Mouse (Mus musculus): ENCODE data around the gene Slmap.
A peak's percentile ranks its signal among the peaks of the same experiment; 100 is the strongest.
"Not testable (repeated sequence)": the region's sequence is repeated elsewhere in the genome, so short reads cannot be mapped to it uniquely, and the experiment has no call there.

Gene Slmap

DNA sequence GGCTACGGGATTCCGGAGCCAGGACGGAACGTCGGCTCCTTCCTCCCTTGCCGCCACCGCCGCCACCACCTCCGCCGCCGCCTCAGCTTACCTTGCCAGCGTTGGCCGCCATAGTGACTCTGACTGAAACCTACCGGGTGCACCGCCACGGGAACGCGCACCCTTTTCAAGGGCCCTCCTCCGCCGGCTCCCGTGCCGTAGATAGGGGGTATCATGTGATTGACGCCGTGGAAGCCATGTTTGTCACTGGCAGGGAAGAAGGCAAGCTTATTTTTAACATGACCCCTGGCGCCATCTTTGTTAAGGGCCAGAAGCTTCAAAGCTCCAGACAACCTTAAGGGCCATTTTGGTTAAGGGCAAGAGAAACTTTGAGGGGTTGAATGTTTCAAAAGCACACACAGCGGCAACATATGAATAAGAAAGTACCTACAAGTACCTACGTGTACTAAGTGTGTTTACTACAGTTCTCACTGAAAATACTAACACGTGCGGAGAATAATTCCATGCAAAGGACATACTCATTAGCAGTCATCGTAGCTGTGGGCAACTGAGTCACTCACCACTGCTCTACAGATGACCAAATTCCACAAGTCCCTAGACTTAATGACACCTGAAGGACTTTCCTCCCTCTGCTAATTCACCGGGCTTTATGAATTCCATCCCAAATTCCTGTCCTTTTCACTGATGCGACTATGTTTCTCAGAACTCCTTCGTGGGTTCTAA, at the start of gene Slmap:
Gene Slmap (minus strand): TSS at position 175 of the 723 bp plus-strand sequence.
- DNase-seq = peak; percentile 99

DNA sequence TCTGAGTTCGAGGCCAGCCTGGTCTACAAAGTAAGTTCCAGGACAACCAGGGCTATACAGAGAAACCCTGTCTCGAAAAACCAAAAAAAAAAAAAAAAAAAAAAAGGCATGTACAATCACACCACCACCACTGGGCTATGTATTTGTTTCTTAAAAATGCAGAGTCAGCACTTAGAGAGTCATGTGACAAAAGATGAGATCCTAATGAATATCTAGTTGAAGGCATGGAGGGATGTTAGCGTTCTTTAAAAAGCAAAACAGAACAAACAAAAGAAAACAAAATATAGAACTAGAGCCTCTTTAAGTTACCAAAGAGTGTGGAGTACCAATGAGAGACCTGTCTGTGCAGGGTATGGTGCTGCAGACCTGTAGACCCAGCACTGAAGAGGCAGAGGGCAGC, 48.9 kb upstream of the Slmap start:
- no peak for DNase-seq

DNA sequence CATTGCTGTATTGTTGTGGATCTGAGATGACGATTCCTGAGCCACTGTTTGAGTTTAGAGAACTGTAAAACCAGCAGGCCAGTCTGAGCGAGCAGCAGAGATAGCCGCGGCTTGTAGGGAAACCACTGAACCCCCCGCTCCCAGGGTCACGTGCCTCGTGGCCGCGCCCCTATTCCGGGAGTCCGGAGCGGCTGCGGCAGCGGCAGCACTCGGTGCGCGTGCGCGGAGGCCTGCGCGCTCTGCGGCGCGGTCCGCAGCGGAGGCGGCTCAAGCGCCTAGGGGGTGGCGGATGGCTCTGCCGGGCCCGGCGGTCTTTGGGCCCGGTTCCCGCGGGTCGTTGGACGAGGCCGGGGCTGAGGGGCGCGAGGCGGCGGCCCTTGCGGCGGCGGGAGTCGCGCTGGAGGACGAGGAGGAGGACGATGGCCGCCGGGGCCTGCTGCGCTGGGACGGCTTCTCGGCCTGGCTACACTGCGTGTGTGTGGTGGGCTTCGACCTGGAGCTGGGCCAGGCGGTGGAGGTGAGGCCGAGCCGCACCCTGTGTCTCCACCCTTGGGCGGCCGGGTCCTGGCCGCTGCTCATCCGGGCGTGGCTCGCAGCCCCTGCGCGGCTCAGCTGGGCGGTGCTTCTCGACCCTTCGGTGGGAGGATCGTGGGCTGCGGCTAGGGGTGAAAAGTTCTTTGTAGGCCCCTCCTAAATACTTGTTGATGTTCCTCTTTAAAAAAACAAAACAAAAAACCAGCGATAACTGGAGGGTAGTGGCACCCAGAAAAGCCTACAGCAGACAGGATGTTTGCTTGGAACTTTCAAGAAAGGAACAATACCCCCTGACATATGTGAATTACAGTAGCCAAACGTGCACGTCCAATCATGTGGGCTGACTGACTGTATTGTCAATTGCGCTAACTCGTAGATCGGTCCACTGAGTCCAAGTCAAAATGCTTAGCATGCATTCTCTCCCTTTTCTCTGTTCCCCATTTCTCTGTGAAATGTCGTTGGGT, 44.9 kb upstream of the Slmap start:
- peak; percentile 91 for DNase-seq

DNA sequence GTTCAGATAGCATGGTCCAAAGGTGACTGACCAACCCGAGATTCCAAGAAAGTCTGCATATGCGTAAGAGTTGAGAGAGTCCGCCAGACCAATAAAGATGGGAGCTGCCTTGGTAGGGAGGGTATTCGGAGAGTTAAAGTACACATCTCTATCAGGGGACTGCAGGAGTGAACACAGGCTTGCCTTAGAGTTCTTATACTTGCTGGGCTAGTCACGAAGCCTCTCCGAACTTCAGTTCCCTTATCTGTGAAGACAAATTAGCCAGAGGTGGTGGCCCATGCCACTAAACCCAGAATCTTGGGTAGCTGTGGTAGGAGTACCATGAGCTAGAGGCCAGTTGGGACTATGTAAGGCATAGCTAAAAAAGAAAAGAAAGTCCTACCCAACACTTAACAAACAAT, 44.1 kb upstream of the Slmap start:
- DNase-seq = no peak

DNA sequence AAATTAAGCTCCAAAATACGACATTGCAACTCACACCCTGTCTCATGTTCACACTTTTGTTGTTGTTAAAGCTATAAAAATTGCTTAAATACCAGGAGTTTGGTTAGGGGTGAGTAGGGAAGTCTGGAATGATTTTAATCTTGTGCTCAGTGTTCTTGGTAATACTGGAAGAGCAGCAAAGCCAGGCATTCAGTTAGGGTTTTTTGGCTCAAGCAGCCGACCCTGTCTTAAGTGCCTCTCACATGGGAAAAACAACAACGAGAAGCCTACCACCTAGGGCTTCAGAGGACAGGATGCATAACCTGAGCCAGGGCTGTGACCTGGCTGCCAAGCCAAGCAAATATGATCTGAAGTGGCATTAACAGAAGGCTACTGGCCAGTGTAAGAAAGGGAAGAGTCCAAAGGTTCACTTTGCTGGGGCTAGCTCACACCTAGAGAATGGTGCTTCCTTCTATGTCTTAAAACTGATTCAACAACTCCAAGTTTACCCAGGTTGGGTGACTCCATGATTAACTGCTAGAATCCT, 41.6 kb upstream of the Slmap start:
- no peak for DNase-seq

DNA sequence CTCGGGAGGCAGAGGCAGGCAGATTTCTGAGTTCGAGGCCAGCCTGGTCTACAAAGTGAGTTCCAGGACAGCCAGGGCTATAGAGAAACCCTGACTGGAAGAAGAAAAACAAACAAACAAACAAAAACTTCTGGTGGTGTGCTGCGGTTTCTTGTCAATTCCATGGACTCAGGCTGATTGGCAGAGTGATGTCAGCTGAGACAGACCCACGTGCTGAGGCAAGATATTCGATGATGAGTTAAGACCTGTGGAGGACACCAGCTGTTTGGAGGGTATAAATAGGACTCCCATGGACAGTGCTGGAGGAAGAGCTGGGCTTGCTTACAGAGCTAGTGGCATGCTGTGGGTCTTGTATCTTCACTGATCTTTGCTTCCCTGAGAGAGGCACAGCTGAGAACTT, 38.8 kb upstream of the Slmap start, which contains the start of gene Dennd6a:
Gene Dennd6a (plus strand): TSS at position 301 of the 400 bp plus-strand sequence.
- DNase-seq = not testable (repeated sequence)

DNA sequence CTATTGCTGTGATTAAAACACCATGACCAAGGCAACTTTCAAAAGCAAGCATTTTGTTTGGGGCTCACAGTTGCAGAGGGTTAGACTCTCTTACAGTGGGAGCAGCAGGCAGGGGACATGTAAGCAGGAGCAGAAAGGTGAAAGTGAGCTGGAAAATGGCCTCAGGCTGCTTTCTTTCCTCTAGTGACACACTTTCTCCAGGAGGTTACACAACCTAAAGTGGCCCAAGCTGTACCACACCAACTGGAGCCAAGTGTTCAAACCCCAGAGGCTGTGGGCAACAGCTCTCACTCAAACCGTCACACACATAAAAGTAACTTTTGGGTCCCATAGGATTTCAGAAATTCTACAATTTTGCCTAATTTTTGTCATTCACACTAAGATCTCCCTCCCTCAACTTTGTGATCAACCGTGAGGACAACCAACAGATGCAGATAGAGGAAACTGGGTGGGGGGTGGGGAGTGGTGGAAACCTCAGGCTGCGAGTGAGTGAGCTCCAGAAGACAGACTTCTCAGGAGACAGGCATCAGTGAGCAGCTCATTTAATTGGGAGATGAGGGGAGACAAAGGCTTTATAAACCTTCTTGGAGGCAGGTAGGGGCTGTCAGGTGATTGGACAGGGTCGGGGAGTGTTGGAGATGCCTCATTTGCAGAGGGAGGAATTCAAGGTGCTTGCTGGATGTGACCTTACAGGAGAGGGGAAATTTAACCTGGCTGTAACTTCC, 37.4 kb upstream of the Slmap start:
- DNase-seq = no peak

DNA sequence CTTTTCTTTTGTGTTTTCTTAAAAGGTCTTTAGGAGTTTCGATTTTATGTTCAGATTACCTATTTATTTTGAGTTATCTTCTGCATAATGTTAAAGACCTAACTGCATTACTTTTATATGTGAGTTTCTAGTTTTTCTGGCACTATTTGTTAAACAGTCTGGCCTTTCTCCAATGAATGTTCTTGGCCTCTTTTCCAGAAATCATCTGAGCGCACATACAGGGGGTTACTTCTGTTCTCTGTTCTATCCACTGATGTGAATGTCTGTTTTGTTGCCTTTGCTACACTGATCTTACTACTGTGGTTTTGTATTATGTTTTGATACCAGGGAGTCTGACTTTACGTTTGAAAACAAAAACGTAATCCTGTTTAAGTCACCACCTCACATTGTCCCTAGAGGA, 35.1 kb upstream of the Slmap start:
- no peak for DNase-seq

DNA sequence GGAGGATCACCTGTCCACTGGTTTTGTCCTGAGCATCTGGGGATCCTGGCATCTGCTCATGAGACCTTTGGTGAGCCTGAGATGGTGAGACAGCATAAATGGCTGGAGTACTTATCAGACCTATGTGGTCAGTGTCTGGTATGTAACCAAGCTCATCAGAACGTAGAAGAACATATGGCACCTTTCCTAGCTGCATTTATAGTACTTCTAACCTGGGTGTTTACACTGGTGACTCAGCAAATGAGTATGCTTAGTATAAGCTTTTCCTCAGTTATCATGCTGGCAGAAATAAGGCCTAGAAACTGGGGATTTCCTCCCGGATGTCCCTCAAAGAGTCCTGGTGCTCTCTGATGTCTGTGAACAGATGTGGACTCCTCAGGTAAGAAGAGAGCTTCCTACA, 27.5 kb upstream of the Slmap start:
- no peak for DNase-seq

DNA sequence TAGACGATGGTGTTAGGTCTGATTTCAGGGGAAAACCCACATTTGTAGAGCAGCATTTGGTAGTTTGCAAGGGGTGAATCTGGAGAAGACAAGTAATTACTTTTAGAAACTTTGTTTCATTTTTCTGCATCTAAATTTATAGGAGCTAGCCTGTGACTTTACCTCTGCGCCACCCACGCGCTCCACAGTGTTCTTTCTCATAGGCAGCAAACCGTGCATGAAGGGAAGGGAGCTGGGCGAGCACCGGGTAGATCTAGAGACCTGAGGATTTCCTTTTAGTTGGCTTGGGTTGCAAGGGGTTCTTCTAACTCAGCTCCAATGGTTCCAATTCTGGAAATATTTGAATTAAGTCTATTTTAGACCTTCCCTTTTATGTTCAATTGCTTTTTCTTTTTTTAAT, 23.8 kb upstream of the Slmap start:
- DNase-seq = peak; percentile 69

DNA sequence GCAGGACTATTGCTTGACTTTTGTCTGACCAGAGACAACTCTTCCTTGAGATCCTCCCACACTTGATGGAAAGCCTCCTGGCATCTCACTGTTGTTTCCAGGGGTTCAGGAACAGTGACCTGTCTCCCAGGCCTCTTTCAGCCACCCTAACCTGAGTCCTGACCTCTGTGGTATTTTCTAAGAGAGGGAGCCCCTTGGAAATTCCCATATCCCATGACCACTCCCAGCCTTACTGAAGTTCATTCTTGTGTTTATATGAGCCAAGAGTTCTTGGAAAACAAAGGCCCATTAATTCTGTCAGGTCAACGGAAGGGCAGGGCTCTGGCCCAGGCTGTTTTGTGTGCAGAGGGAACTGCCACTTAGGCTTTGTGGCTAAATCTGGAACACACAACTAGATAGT, 22.9 kb upstream of the Slmap start:
- DNase-seq = no peak

DNA sequence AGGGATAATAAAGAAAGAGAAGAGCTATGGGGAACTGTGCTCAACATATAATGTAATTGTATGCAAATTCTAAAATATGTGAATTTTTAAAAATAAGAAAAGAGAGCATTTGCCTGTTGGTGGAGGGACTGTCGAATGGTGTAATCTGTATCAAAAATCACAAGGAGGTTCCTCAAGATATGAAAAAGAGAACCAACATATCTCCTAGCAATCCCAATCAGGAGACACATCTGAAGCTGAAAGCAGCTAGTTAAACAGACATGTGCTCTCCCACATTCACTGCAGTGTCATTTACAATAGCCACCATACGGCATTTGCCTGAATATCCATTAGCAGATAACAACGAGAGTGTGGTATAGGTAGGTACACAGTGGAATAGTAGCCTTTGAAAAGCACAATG, 18.1 kb upstream of the Slmap start:
- DNase-seq = no peak

DNA sequence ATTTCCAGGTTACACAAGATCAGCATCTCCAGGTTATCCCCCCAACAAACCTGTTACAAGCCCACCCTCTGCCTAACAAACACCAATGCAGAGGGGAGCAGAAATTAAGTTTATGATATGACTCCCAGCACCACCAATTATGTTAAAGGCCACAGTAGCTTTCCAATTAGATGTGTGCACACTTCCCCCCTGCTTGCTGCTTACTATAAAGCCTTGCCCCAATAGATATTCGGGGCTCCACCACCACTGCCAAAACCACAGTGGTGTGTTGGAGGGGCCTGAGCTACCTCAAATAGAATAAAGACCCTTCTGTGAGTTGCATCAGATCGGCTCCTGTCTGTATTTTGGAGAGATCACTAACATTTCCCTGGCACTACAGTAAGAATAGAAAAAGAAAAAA, 17.7 kb upstream of the Slmap start:
- no peak for DNase-seq

DNA sequence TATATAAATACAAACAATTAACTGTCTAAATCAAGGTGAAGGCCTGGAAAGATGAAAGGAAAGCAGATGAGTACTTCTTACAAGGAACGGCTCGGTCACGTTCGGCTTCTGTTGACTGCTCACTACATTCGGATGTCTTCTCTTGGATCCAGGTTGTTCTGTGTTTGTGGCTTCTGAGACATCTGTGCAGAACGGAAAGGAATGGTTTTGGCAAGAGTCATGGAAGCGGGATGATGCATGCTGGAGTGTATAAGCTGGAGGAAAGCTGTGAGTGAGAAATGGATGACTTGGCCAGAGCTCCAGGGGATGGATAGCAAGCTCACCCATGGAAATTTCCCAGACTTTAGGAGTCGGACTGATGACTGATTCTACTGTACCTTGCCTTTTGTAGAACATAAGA, 16.0 kb upstream of the Slmap start:
- DNase-seq = peak; percentile 7

DNA sequence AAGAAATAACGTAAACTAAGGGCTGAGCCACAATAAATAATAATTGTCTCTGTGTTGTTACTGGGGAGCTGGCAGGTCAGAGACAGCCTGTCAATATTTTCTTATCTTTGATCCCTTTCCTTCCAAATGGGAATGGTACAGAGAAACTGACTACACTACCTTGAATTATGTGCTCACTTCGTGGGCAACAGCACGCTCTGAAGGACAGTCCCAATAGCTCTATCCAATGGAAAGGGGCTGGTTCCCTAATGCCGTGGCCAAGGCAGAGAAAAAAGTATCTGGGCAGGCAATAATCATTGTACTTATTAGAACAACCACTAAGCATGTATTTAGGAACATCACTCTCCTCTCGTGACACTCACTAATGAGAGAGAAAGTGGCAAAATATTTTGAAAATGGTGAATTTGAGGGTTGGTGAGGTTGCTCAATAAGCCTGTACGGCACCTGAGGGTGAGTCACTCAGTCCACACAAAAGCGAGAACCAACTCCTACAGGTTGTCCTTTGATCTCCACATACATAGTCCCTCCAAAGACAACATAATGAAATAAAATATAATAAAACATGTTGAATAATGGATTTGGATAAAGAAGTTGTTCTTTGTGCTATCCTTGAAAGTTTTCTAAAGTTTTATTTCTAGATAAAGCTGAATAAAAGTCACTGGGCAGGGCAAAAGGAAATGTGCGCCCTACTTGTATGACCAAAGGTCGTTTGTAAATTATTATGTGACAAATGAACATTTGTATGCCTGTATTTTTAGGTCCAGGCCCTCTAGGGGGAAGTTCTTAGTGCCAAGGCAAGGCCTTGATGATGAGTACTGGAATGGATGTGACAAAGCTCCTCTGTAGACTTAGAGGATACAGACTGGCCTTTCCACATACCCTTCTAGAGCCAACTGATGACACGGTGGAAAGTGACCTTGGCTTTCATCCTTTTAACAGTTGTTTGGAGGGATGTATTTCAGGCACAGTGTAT, 13.1 kb upstream of the Slmap start:
- DNase-seq = no peak

DNA sequence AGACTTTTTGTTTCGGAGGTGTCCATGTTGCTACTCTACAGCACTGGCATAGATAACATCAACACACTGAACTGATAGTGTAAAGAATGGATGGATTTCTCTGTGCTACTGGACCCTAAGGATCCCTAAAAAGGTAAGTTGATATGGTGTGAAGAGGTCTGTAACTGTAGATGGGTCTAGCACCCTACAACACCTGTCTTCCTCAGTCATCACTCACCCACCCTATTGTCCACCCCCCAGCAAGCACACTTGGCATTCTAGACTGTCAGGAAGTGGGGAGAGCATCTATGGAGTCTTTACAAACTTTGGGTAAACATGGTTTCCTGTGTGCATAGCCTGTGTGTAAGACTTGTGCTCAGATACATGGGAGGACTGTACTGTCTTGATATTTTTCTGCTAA, 7.4 kb upstream of the Slmap start:
- DNase-seq = no peak

DNA sequence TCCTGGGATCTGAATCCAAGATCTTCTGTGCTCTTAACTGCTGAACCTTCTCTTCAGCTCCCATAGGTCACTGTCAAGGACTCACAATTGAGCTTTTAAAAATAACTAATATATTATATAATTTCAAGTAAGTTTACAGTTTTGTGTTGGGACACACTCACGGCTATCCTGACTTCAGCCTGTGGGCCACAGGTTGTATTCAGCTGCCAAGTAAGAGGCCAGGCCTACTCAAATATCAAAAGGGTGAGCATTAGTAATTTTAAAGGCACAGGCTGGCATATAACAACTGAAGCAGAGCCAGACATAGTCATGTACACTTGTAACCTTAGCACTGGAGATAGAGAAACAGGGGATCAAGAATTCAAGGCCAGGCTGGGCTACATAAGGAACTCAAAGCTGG, 5.8 kb upstream of the Slmap start:
- no peak for DNase-seq

DNA sequence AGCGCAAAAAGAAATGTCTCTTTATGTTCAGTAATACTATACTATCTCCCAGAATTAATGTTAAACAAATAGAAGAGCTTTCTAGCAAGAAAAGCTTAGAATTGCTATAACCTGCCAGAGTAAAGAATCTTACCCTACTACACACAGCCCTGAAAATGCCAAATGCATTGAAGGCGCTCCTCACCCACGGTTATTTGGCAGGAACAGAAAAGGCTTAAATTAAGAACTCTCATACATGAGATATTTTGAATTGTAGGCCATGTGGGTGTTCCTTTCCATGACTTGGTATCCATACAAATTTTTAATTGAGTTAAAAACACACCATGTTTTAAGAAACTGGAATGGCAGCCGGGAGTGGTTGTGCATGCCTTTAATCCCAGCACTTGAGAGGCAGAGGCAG, 4.5 kb upstream of the Slmap start:
- peak; percentile 36 for DNase-seq

DNA sequence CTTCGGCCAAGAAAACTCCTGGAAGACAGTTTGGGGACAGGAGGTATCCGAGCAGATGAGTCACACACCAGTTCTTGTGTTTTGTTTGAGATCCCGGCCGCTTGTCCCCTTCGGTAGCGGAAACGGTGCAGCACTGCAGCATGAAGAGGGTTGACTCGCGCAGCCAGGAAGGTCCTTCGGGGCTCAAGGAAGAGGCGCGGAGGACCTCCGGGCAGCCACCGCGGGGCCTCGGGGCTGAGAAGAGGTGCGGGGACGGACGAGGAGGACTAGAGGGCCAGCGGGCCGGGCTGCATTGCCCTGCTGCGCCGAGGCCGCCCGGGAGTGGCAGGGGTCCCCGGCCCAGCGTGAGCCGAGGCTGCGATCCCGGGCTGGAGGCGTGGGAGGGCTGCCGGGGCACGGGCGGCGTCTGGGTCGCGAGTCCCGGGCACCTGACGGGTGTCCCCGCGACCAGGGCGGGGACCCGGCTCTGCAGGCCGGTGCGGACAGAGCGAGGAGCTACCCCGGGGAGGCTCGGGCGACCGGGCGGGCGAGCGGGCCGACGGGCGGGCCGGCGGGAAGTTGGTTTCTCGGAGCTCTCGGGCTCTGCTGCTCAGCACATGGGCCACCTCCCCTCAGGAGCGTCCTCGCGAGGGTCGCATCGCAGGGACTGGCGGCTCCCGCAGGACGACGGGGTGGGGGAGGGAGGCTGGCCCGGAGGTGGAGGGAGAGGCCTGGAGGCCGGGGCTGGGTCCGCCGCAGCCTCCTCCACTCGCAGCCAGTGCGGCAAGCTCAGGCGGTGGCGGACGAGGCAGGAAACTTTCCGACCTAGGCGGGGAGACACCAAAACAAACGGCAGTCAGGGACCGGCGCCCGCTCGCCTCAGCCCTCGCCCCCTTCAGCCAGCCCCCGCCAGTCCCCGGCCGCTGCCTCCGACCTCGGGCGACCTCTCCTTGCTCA, 642 bp downstream of the Slmap start:
- peak; percentile 34 for DNase-seq

DNA sequence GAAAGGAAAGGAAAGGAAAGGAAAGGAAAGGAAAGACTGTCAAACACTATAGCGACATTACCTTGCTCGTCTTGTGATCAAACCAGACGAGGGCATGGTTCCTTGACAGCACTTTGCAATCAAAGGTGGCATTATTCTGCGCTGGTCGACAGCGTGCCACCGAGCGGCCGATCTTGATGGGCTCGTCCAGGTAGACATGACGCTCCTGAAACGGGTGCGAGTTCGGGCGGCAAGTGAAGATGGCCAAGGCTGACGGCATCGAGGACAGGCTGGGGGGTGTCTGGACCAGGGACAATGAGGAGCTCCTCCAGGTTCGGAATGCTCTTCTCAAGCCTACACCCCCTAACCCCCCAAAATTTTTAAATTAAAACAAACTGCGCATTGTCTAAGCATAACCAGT, 1.5 kb downstream of the Slmap start:
- no peak for DNase-seq

DNA sequence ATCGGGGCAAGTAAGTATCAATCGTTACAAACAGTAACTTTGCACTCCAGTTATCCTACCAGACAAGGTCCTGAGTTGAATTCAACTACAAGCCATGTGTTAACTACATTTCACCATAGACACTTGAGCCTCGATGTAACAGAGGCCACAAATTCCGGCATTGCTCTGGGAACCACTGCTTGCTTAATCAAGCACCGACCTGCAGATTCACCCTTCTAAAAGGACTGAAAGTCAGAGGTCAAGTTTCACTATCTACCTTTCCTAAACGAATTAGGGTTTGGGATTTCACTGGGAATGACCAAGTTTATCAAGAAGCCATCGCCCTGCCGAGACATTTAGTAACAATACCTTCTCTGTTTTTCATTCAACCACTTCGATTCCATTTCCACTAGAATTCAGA, 2.0 kb downstream of the Slmap start:
- DNase-seq = no peak

Data from right cerebral cortex, adult 18-20 months (tissue).